Mouse (Mus musculus) olfactory bulb, adult 2 months (tissue): ENCODE measurements around the gene Atg4c.

ENCODE experiments used
- CTCF ChIP-seq: fragments of 200-500 bp; IDR thresholded peaks from 2 replicates; pipeline ENCODE4 v1.5.1; 2012; ENCODE audit warnings: low read depth, mild to moderate bottlenecking, low read length, moderate library complexity; ENCODE audit not compliant: insufficient read depth
- POLR2A ChIP-seq: fragments of 200-500 bp; IDR thresholded peaks from 2 replicates; pipeline ENCODE4 v1.6.1; 2012; ENCODE audit warnings: mild to moderate bottlenecking, low read depth, low read length, moderate library complexity; ENCODE audit not compliant: insufficient read depth

- TF ChIP-seq POLR2A = no peak
- no peak for TF ChIP-seq CTCF
Observed at GRCm38 (mm10) chr4:99199757-99200251, 6.1 kb downstream of the Atg4c start.
